Mouse (Mus musculus) monocyte, adult 59 days (primary cell): ENCODE data around the gene Rpl36. TPM values are rescaled to one million over a fixed set of nuclear protein-coding genes. Genes with fewer than 3 reads are reported as not detected.

Experiments used
- total RNA-seq, 2 experiments: library from RNA; stranded (reverse); gene quantifications; one replicate each; pipeline ENCODE4 v1.2.4; 2023

Rpl36 gene
- total RNA-seq, result 100 to 1,000 TPM; 871 to 971 TPM

GRCm38 (mm10) chr17:56613236-56613844 is at the start of gene Rpl36:
Rpl36 (plus strand) TSS chr17:56613416.

DNA sequence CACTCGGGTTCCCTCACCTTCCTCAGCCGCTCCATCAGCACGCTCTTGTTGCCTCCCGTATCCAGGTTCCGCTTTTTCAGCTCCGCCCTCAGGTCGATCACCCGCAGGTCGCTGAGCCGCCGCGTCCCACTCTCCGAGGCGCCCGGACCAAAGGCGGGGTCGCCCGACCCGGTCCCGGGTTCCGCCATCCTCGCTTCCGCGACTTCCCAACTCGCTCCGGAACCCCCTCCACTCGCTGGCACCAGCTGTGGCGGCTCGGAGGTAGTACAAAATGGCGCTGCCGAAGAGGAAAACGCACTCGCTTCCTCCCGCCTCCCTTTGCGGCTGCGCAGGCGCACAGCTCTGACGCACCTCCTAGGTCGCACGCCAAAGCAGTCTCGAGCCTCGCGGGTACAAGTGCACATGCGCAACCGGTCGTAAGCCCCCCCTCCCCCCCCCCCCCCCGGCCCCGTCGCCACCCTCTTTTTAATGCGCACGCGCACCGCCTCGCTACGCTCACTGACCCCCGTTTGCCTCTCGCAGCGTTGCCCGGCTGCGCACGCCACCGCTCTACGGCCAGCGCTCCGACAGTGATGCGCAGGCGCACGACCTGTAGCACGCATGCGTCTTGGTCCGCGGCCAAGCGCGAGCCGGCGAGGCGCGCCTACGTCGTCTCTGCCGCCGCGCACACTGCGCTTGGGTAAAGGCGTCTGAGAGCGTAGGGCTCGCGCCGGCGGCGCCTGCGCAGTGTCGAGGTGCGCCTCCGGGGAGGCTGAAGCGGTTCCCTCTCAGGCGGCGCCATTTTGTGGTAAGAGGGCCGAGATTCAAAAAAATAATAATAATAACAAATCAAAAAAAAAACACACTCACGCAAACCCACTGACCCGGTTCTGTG is 28.7 kb upstream of the Rpl36 start, which contains the start of the genes Safb2 and Safb:
Gene Safb2, minus strand, starts transcription at position 329 of the 874 bp plus-strand sequence.
Gene Safb, plus strand, starts transcription at position 569 of the 874 bp plus-strand sequence.

GRCm38 (mm10) chr17:56609452-56610171 is 3.6 kb upstream of the Rpl36 start, which contains the start of gene 2410015M20Rik:
2410015M20Rik (minus strand) TSS chr17:56609771.

GRCm38 (mm10) chr17:56626754-56627470 is 13.7 kb downstream of the Rpl36 start, which contains the start of gene Lonp1:
Lonp1 (minus strand) TSS chr17:56626887.

GRCm38 (mm10) chr17:56627530-56628277 is 14.5 kb downstream of the Rpl36 start, which contains the start of gene Catsperd:
Catsperd (plus strand) TSS chr17:56628143.

Other genes starting within 250 kb of the Rpl36 start
- 10 to 100 TPM; 51.6 to 65.6 TPM for gene Ptprs, start 136.9 kb upstream of the Rpl36 start, total RNA-seq
- not detected for gene Znrf4, start 101.0 kb upstream of the Rpl36 start, total RNA-seq
- gene Gm20219, start 59.0 kb upstream of the Rpl36 start, total RNA-seq, result 1 to 10 TPM; 4.5 to 7.7 TPM
- 100 to 1,000 TPM; 378 to 409 TPM for gene Safb2, start 28.8 kb upstream of the Rpl36 start, total RNA-seq
- 100 to 1,000 TPM; 192 to 207 TPM for gene Safb, start 28.6 kb upstream of the Rpl36 start, total RNA-seq
- 10 to 100 TPM; 62.6 to 67.6 TPM for gene 2410015M20Rik, start 3.6 kb upstream of the Rpl36 start, total RNA-seq
- gene Lonp1, start 13.5 kb downstream of the Rpl36 start, total RNA-seq, result 10 to 100 TPM; 30.7 to 32.1 TPM
- gene Catsperd, start 14.7 kb downstream of the Rpl36 start, total RNA-seq, result under 1 TPM; 0.42 to 0.55 TPM
- gene Ranbp3, start 59.9 kb downstream of the Rpl36 start, total RNA-seq, result 10 to 100 TPM; 68.3 to 70.9 TPM
- gene Ndufa11, start 104.4 kb downstream of the Rpl36 start, total RNA-seq, result 10 to 100 TPM; 65.3 to 82.2 TPM
- gene Vmac, start 104.6 kb downstream of the Rpl36 start, total RNA-seq, result 1 to 10 TPM; 5.4 to 5.7 TPM
- not detected for gene Nrtn, start 144.1 kb downstream of the Rpl36 start, total RNA-seq
- 10 to 100 TPM; 47.3 to 49.5 TPM for gene Dus3l, start 151.3 kb downstream of the Rpl36 start, total RNA-seq
- under 1 TPM; 0.42 to 0.70 TPM for gene Prr22, start 156.8 kb downstream of the Rpl36 start, total RNA-seq
- gene Rfx2, start 217.6 kb downstream of the Rpl36 start, total RNA-seq, result 10 to 100 TPM; 71.8 to 73.4 TPM